In the genomic region with DNA sequence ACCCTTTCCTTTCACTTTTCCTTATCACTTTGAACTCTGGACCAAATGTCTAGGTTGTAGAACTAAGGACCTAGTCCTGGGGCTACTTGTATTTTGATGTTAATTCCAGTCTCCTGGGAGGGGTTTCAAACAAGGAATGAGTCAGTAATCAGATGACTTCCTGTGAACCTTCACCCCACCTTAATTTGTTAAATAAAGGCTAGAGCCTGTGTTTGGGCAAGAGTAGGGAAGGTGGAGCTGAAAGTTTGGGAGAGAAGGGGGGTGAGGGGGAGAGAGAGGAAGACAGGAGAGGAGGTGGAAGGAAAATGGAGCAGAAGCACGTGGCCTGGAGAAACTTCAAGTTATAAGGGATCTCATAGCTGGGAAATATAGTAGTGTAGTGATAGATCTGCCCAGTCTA, we compare ENCODE assay signal across 34 mouse cellular contexts. TPM values are rescaled to one million over a fixed set of nuclear protein-coding genes. Genes with fewer than 3 reads are reported as not detected.
DNase-seq lines count a peak whose midpoint lies in the region; ATAC-seq and TF ChIP-seq lines count a peak whose summit lies in the region.
"Had no signal": no experiment of that assay in that cellular context is flagged by ENCODE, and none has a peak within 500 bp of the region (broad histone marks: within the 10 kb centered on the region; RNA-seq: fewer than 3 reads in every experiment).

No protein-coding gene starts in this region.

- TF ChIP-seq EP300 in ES-Bruce4 (IDR thresholded peaks at IDR 0.05; ENCODE audit: insufficient read depth, low read depth, low read length), result 0 out of 2 replicates have a peak, but pooled peaks have one; percentile 52

- H3K9me3 ChIP-seq in ES-Bruce4 (replicated peaks; ENCODE audit: control insufficient read depth, insufficient read depth, low read length, poor library complexity, severe bottlenecking), result peaks cover 40% of the 10 kb centered on the region
- 0 out of 2 replicates have a peak, but pooled peaks cover 2% of the 10 kb centered on the region for H3K9me3 ChIP-seq in ES-E14 (ENCODE audit: control insufficient read depth, insufficient read depth, low read depth, low read length)
- no peaks in the 10 kb centered on the region; the same call in 1 of the 2 replicates for H3K9me3 ChIP-seq in hindbrain, embryonic 13.5 days
- H3K9me3 ChIP-seq in midbrain, embryonic 14.5 days (ENCODE audit: control insufficient read depth, low read length), result no peaks in the 10 kb centered on the region
- H3K9me3 ChIP-seq: embryonic facial prominence, embryonic 12.5 days; embryonic facial prominence, embryonic 15.5 days; forebrain, embryonic 15.5 days; G1E; heart, embryonic 10.5 days; hindbrain, embryonic 15.5 days had no signal

- WGBS in hindbrain, embryonic 13.5 days, result 36% methylated on average over 1 of the region's 1 CpGs
- 44% methylated on average over 1 of the region's 1 CpGs for WGBS in midbrain, embryonic 14.5 days

- no peak for TF ChIP-seq CTCF in ES-Bruce4 (IDR thresholded peaks at IDR 0.05; ENCODE audit: low read depth, low read length)

- in situ Hi-C loops in ES-E14 (cut with MboI; ENCODE audit: low sequenced_read_pairs in 2 of 2, unreplicated experiment in 2 of 2), result no loop called here

- H3K4me2 ChIP-seq in hindbrain, embryonic 13.5 days, result no peak overlapping the region
- H3K4me2 ChIP-seq in midbrain, embryonic 14.5 days (ENCODE audit: low read length), result no peak overlapping the region
- H3K4me2 ChIP-seq: embryonic facial prominence, embryonic 12.5 days; embryonic facial prominence, embryonic 15.5 days; forebrain, embryonic 12.5 days; forebrain, embryonic 15.5 days; heart, embryonic 13.5 days; hindbrain, embryonic 15.5 days had no signal

- H3K36me3 ChIP-seq in ES-Bruce4 (ENCODE audit: control insufficient read depth, insufficient read depth, low read length, poor library complexity, severe bottlenecking) (no peaks in the 10 kb centered on the region; the same call in 1 of the 2 replicates), ES-E14 (ENCODE audit: control insufficient read depth, insufficient read depth, low read length, poor library complexity, severe bottlenecking) (no peaks in the 10 kb centered on the region)
- H3K36me3 ChIP-seq in hindbrain, embryonic 13.5 days, result no peaks in the 10 kb centered on the region
- H3K36me3 ChIP-seq in midbrain, embryonic 14.5 days (ENCODE audit: control insufficient read depth, insufficient read depth, low read length), result no peaks in the 10 kb centered on the region
- H3K36me3 ChIP-seq: embryonic facial prominence, embryonic 12.5 days; embryonic facial prominence, embryonic 15.5 days; forebrain, embryonic 12.5 days; forebrain, embryonic 15.5 days; G1E; heart, embryonic 10.5 days; heart, embryonic 13.5 days; hindbrain, embryonic 15.5 days had no signal

- H3K27ac ChIP-seq in ES-Bruce4 (ENCODE audit: insufficient read depth, low read length) (peak overlapping the region; percentile 86), ES-E14 (ENCODE audit: insufficient read depth, low read depth, low read length, poor library complexity, severe bottlenecking) (no peak overlapping the region; the same call in 1 of the 2 replicates)
- H3K27ac ChIP-seq in hindbrain, embryonic 13.5 days, result no peak overlapping the region
- H3K27ac ChIP-seq in midbrain, embryonic 14.5 days (replicated peaks; ENCODE audit: low read depth, low read length), result no peak overlapping the region
- H3K27ac ChIP-seq: embryonic facial prominence, embryonic 12.5 days; embryonic facial prominence, embryonic 15.5 days; forebrain, embryonic 12.5 days; forebrain, embryonic 15.5 days; heart, adult 2 months; heart, embryonic 10.5 days; heart, embryonic 13.5 days; hindbrain, embryonic 15.5 days had no signal

- H3K4me1 ChIP-seq in ES-Bruce4 (ENCODE audit: control insufficient read depth, insufficient read depth, low read length), result peaks cover 5% of the 10 kb centered on the region
- peaks cover 5 to 10% of the 10 kb centered on the region in 2 experiments; a peak in 3 of 4 replicates for H3K4me1 ChIP-seq in ES-E14 (ENCODE audit: control insufficient read depth in 2 of 2, insufficient read depth in 2 of 2, low read length in 2 of 2, poor library complexity in 1 of 2)
- no peaks in the 10 kb centered on the region for H3K4me1 ChIP-seq in hindbrain, embryonic 13.5 days (replicated peaks)
- no peaks in the 10 kb centered on the region for H3K4me1 ChIP-seq in midbrain, embryonic 14.5 days (ENCODE audit: control insufficient read depth, insufficient read depth, low read length)
- H3K4me1 ChIP-seq: embryonic facial prominence, embryonic 12.5 days; embryonic facial prominence, embryonic 15.5 days; forebrain, embryonic 12.5 days; forebrain, embryonic 15.5 days; heart, embryonic 10.5 days; heart, embryonic 13.5 days; hindbrain, embryonic 15.5 days had no signal

- DNase-seq in ES-E14 (ENCODE audit: low read depth, low spot score) (peak; percentile 65), ZHBTc4 (ENCODE audit: low read depth, low spot score) (peak; percentile 91)
- DNase-seq in lung, postnatal 10 days, result no peak
- no peak for DNase-seq in midbrain, embryonic 14.5 days
- DNase-seq: adrenal gland, postnatal 10 days; adrenal gland, postnatal 36 days; B cell, adult 2 months; cerebellum, adult 2 months; cerebellum, adult 9-11 months; cerebellum, postnatal 25 days; gastrocnemius, postnatal 25 days; heart, adult 2 months; heart, postnatal 14 days; heart, postnatal 4 days; kidney, adult 18-20 months had no signal

- H3K27me3 ChIP-seq in ES-Bruce4 (ENCODE audit: control insufficient read depth, insufficient read depth, low read length, poor library complexity, severe bottlenecking), result no peaks in the 10 kb centered on the region
- H3K27me3 ChIP-seq in hindbrain, embryonic 13.5 days, result no peaks in the 10 kb centered on the region
- H3K27me3 ChIP-seq in midbrain, embryonic 14.5 days (ENCODE audit: control insufficient read depth, insufficient read depth, low read length), result no peaks in the 10 kb centered on the region
- H3K27me3 ChIP-seq: embryonic facial prominence, embryonic 12.5 days; embryonic facial prominence, embryonic 15.5 days; forebrain, embryonic 12.5 days; forebrain, embryonic 15.5 days; heart, embryonic 13.5 days; hindbrain, embryonic 15.5 days; Patski had no signal

- no peak for ATAC-seq in hindbrain, embryonic 13.5 days (ENCODE audit: low FRiP score)
- ATAC-seq in midbrain, embryonic 14.5 days (ENCODE audit: low FRiP score, low TSS enrichment), result no peak
- ATAC-seq: forebrain, embryonic 15.5 days; Patski had no signal

- H3K4me3 ChIP-seq in ES-Bruce4 (ENCODE audit: low read depth, low read length) (no peak overlapping the region), ES-E14 (ENCODE audit: insufficient read depth in 1 of 2, low read depth in 1 of 2, low read length in 2 of 2, poor library complexity in 1 of 2, severe bottlenecking in 1 of 2) (no peak overlapping the region)
- no peak overlapping the region for H3K4me3 ChIP-seq in hindbrain, embryonic 13.5 days
- no peak overlapping the region for H3K4me3 ChIP-seq in midbrain, embryonic 14.5 days (replicated peaks; ENCODE audit: low read depth, low read length)
- H3K4me3 ChIP-seq: embryonic facial prominence, embryonic 12.5 days; embryonic facial prominence, embryonic 15.5 days; forebrain, embryonic 12.5 days; forebrain, embryonic 15.5 days; heart, adult 2 months; heart, embryonic 10.5 days; heart, embryonic 13.5 days; hindbrain, embryonic 15.5 days had no signal

- peak; percentile 18 for TF ChIP-seq POLR2A in ES-Bruce4 (IDR thresholded peaks at IDR 0.05; ENCODE audit: insufficient read depth, low read length)

- H3K9ac ChIP-seq in ES-Bruce4 (ENCODE audit: low read depth, poor library complexity, severe bottlenecking) (no peak overlapping the region), ES-E14 (ENCODE audit: insufficient read depth, low read depth, low read length, poor library complexity, severe bottlenecking) (no peak overlapping the region)
- H3K9ac ChIP-seq in hindbrain, embryonic 13.5 days, result no peak overlapping the region
- H3K9ac ChIP-seq in midbrain, embryonic 14.5 days (replicated peaks; ENCODE audit: low read length), result no peak overlapping the region
- H3K9ac ChIP-seq: embryonic facial prominence, embryonic 12.5 days; embryonic facial prominence, embryonic 15.5 days; forebrain, embryonic 12.5 days; forebrain, embryonic 15.5 days; heart, embryonic 13.5 days; hindbrain, embryonic 15.5 days had no signal

TF ChIP-seq in ES-E14, 5 proteins besides CTCF, POLR2A, EP300 and RAD21:
- TF ChIP-seq MAFK (IDR thresholded peaks at IDR 0.05; ENCODE audit: insufficient read depth, low read depth, low read length), result no peak
- TF ChIP-seq ZNF384 (IDR thresholded peaks at IDR 0.05; ENCODE audit: low read depth, low read length), result no peak
TF ChIP-seq in ES-E14: peak in this region for 0.

RNA-seq across cellular contexts. Expression of a gene that starts 1.8 kb away (rescaled TPM):
- polyA plus RNA-seq in ES-Bruce4 (2011; ENCODE audit: insufficient read depth, insufficient read length, low read depth, missing spikeins), result not detected in 2 replicates
- total RNA-seq in ES-E14 (2012; rRNA removed), result not detected in 2 replicates
- not detected in 2 replicates for polyA plus RNA-seq in hindbrain, embryonic 13.5 days (2015; fragmentation: Nextera tagmentation; extraction: Ambion mirVana)
- not detected in 2 replicates for polyA plus RNA-seq in midbrain, embryonic 14.5 days (2014; fragmentation: Nextera tagmentation; extraction: Ambion mirVana)
- total RNA-seq: adrenal gland, adult 18-20 months; adrenal gland, postnatal 10 days; adrenal gland, postnatal 36 days; CH12.LX; common myeloid progenitor, adult 5-6 weeks; G1E; gastrocnemius, adult 8-10 months; gastrocnemius, postnatal 25 days; heart, adult 2 months; heart, postnatal 14 days; heart, postnatal 4 days had no signal
- polyA plus RNA-seq: cerebellum, adult 2 months; embryonic facial prominence, embryonic 12.5 days; forebrain, embryonic 12.5 days; forebrain, embryonic 15.5 days; G1E; gonadal fat pad, adult 2 months; heart, adult 2 months; heart, embryonic 10.5 days; heart, embryonic 13.5 days; heart, embryonic 16.5 days; hindbrain, embryonic 11.5 days; hindbrain, embryonic 15.5 days; intestine, embryonic 14.5 days; Patski had no signal

RNA-seq across cellular contexts. Expression of a gene that starts 9.3 kb away (rescaled TPM):
- not detected in 2 replicates for polyA plus RNA-seq in ES-Bruce4 (2011; ENCODE audit: insufficient read depth, insufficient read length, low read depth, missing spikeins)
- not detected in 2 replicates for total RNA-seq in ES-E14 (2012; rRNA removed)
- polyA plus RNA-seq in hindbrain, embryonic 13.5 days (2015; fragmentation: Nextera tagmentation; extraction: Ambion mirVana), result not detected in 2 replicates
- polyA plus RNA-seq in midbrain, embryonic 14.5 days (2014; fragmentation: Nextera tagmentation; extraction: Ambion mirVana), result not detected in 2 replicates
- total RNA-seq: adrenal gland, adult 18-20 months; adrenal gland, postnatal 10 days; adrenal gland, postnatal 36 days; CH12.LX; common myeloid progenitor, adult 5-6 weeks; G1E; gastrocnemius, adult 8-10 months; gastrocnemius, postnatal 25 days; heart, adult 2 months; heart, postnatal 14 days; heart, postnatal 4 days had no signal
- polyA plus RNA-seq: cerebellum, adult 2 months; embryonic facial prominence, embryonic 12.5 days; forebrain, embryonic 12.5 days; forebrain, embryonic 15.5 days; G1E; gonadal fat pad, adult 2 months; heart, adult 2 months; heart, embryonic 10.5 days; heart, embryonic 13.5 days; heart, embryonic 16.5 days; hindbrain, embryonic 11.5 days; hindbrain, embryonic 15.5 days; intestine, embryonic 14.5 days; Patski had no signal

RNA-seq across cellular contexts. Expression of a gene that starts 19.9 kb away (rescaled TPM):
- polyA plus RNA-seq in ES-Bruce4 (2011; ENCODE audit: insufficient read depth, insufficient read length, low read depth, missing spikeins), result not detected in 2 replicates
- total RNA-seq in ES-E14 (2012; rRNA removed), result not detected in 2 replicates
- polyA plus RNA-seq in hindbrain, embryonic 13.5 days (2015; fragmentation: Nextera tagmentation; extraction: Ambion mirVana), result not detected in 2 replicates
- polyA plus RNA-seq in midbrain, embryonic 14.5 days (2014; fragmentation: Nextera tagmentation; extraction: Ambion mirVana), result not detected in 2 replicates
- total RNA-seq: adrenal gland, adult 18-20 months; adrenal gland, postnatal 10 days; adrenal gland, postnatal 36 days; CH12.LX; common myeloid progenitor, adult 5-6 weeks; G1E; gastrocnemius, adult 8-10 months; gastrocnemius, postnatal 25 days; heart, adult 2 months; heart, postnatal 14 days; heart, postnatal 4 days had no signal
- polyA plus RNA-seq: cerebellum, adult 2 months; embryonic facial prominence, embryonic 12.5 days; forebrain, embryonic 12.5 days; forebrain, embryonic 15.5 days; G1E; gonadal fat pad, adult 2 months; heart, adult 2 months; heart, embryonic 10.5 days; heart, embryonic 13.5 days; heart, embryonic 16.5 days; hindbrain, embryonic 11.5 days; hindbrain, embryonic 15.5 days; intestine, embryonic 14.5 days; Patski had no signal

RNA-seq across cellular contexts. Expression of a gene that starts 26.6 kb away (rescaled TPM):
- not detected in 2 replicates for polyA plus RNA-seq in ES-Bruce4 (2011; ENCODE audit: insufficient read depth, insufficient read length, low read depth, missing spikeins)
- not detected in 2 replicates for total RNA-seq in ES-E14 (2012; rRNA removed)
- not detected in 2 replicates for polyA plus RNA-seq in hindbrain, embryonic 13.5 days (2015; fragmentation: Nextera tagmentation; extraction: Ambion mirVana)
- not detected in 2 replicates for polyA plus RNA-seq in midbrain, embryonic 14.5 days (2014; fragmentation: Nextera tagmentation; extraction: Ambion mirVana)
- total RNA-seq: adrenal gland, adult 18-20 months; adrenal gland, postnatal 10 days; adrenal gland, postnatal 36 days; CH12.LX; common myeloid progenitor, adult 5-6 weeks; G1E; gastrocnemius, adult 8-10 months; gastrocnemius, postnatal 25 days; heart, adult 2 months; heart, postnatal 14 days; heart, postnatal 4 days had no signal
- polyA plus RNA-seq: cerebellum, adult 2 months; embryonic facial prominence, embryonic 12.5 days; embryonic facial prominence, embryonic 15.5 days; forebrain, embryonic 12.5 days; forebrain, embryonic 15.5 days; G1E; gonadal fat pad, adult 2 months; heart, adult 2 months; heart, embryonic 10.5 days; heart, embryonic 13.5 days; heart, embryonic 16.5 days; hindbrain, embryonic 11.5 days; hindbrain, embryonic 15.5 days; intestine, embryonic 14.5 days; Patski had no signal

RNA-seq across cellular contexts. Expression of a gene that starts 30.4 kb away (rescaled TPM):
- polyA plus RNA-seq in ES-Bruce4 (2011; ENCODE audit: insufficient read depth, insufficient read length, low read depth, missing spikeins), result not detected in 2 replicates
- total RNA-seq in ES-E14 (2012; rRNA removed), result not detected in 2 replicates
- polyA plus RNA-seq in hindbrain, embryonic 13.5 days (2015; fragmentation: Nextera tagmentation; extraction: Ambion mirVana), result not detected in 2 replicates
- polyA plus RNA-seq in midbrain, embryonic 14.5 days (2014; fragmentation: Nextera tagmentation; extraction: Ambion mirVana), result not detected in 2 replicates
- total RNA-seq: adrenal gland, adult 18-20 months; adrenal gland, postnatal 10 days; adrenal gland, postnatal 36 days; CH12.LX; common myeloid progenitor, adult 5-6 weeks; G1E; gastrocnemius, adult 8-10 months; gastrocnemius, postnatal 25 days; heart, adult 2 months; heart, postnatal 14 days; heart, postnatal 4 days had no signal
- polyA plus RNA-seq: cerebellum, adult 2 months; embryonic facial prominence, embryonic 12.5 days; forebrain, embryonic 12.5 days; forebrain, embryonic 15.5 days; G1E; gonadal fat pad, adult 2 months; heart, adult 2 months; heart, embryonic 10.5 days; heart, embryonic 13.5 days; heart, embryonic 16.5 days; hindbrain, embryonic 11.5 days; hindbrain, embryonic 15.5 days; intestine, embryonic 14.5 days; Patski had no signal

Comparison
In these comparisons a context has a peak if more than half of its experiments do, and no peak if none do; other contexts are left out.
1. DNase-seq: peak in ES-E14 (single experiment) and ZHBTc4 (single experiment); none in lung, postnatal 10 days (single experiment) and midbrain, embryonic 14.5 days (single experiment).